Mouse (Mus musculus) bone marrow, adult 2 months (tissue): Measurements from ENCODE around the gene Lcn4.
A peak's percentile ranks its signal among the peaks of the same experiment; 100 is the strongest.

Experiments used
- CTCF ChIP-seq: fragments of 200-500 bp; IDR thresholded peaks from 2 replicates; pipeline ENCODE4 v1.5.1; 2011; ENCODE audit warnings: low read length, control low read depth; ENCODE audit not compliant: control insufficient read depth, insufficient read depth
- POLR2A ChIP-seq: fragments of 200-500 bp; IDR thresholded peaks from 2 replicates; pipeline ENCODE4 v1.6.1; 2011; ENCODE audit warnings: low read depth, mild to moderate bottlenecking, control low read depth, low read length, borderline replicate concordance; ENCODE audit not compliant: control insufficient read depth

GRCm38 (mm10) chr2:26646643-26647293 lies 24.3 kb downstream of the Lcn4 start:
- TF ChIP-seq POLR2A: peak; percentile 43; the same call in 1 of the 2 replicates
- TF ChIP-seq CTCF: peak; percentile 100
